Mouse (Mus musculus) myocyte (in vitro differentiated cells): ENCODE results near the gene Meis1.

Experiments used
- CEBPB ChIP-seq: IDR thresholded peaks from 2 replicates; pipeline ENCODE4 v1.6.1; 2011; ENCODE audit warnings: mild to moderate bottlenecking, moderate library complexity; ENCODE audit not compliant: poor library complexity, insufficient read depth, severe bottlenecking
- E2F4 ChIP-seq: IDR thresholded peaks from one replicate; pipeline ENCODE4 v1.6.1; 2011; ENCODE audit warnings: mild to moderate bottlenecking, control low read depth, moderate library complexity; ENCODE audit not compliant: insufficient read depth
- MAX ChIP-seq: IDR thresholded peaks from one replicate; pipeline ENCODE4 v1.6.1; 2011; ENCODE audit warnings: low read depth, mild to moderate bottlenecking, control low read depth
- MYOD1 ChIP-seq, 3 experiments: IDR thresholded peaks; one replicate each; pipeline ENCODE4 v1.6.1; 2011; ENCODE audit warnings: control low read depth in 2 of 3, low read depth in 2 of 3, mild to moderate bottlenecking in 2 of 3, moderate library complexity in 1 of 3; ENCODE audit not compliant: insufficient read length in 2 of 3, control insufficient read depth in 1 of 3
- MYOG ChIP-seq, 3 experiments: IDR thresholded peaks; one replicate each; pipeline ENCODE4 v1.6.1; 2011; ENCODE audit warnings: control low read depth in 2 of 3, low read depth in 2 of 3, mild to moderate bottlenecking in 2 of 3; ENCODE audit not compliant: insufficient read length in 2 of 3, control insufficient read depth in 1 of 3, insufficient read depth in 1 of 3
- POLR2A ChIP-seq: IDR thresholded peaks from one replicate; pipeline ENCODE4 v1.6.1; 2011; ENCODE audit warnings: low read depth, mild to moderate bottlenecking, control low read depth, moderate library complexity; ENCODE audit not compliant: insufficient read length
- POLR2AphosphoS2 ChIP-seq: IDR thresholded peaks from one replicate; pipeline ENCODE4 v1.6.1; 2011; ENCODE audit warnings: low read depth, control low read depth; ENCODE audit not compliant: insufficient read length
- REST ChIP-seq: IDR thresholded peaks from one replicate; pipeline ENCODE4 v1.6.1; 2011; ENCODE audit warnings: mild to moderate bottlenecking, control low read depth, moderate library complexity; ENCODE audit not compliant: insufficient read depth, insufficient read length
- SRF ChIP-seq: IDR thresholded peaks from one replicate; pipeline ENCODE4 v1.6.1; 2011; ENCODE audit warnings: low read depth; ENCODE audit not compliant: control insufficient read depth, insufficient read length
- TCF12 ChIP-seq: IDR thresholded peaks from one replicate; pipeline ENCODE4 v1.6.1; 2011; ENCODE audit warnings: mild to moderate bottlenecking, control low read depth; ENCODE audit not compliant: poor library complexity, insufficient read depth, severe bottlenecking
- TCF3 ChIP-seq: IDR thresholded peaks from one replicate; pipeline ENCODE4 v1.6.1; 2011; ENCODE audit warnings: low read depth, control low read depth; ENCODE audit not compliant: insufficient read length
- USF1 ChIP-seq: IDR thresholded peaks from one replicate; pipeline ENCODE4 v1.6.1; 2011; ENCODE audit warnings: low read depth, mild to moderate bottlenecking, control low read depth, moderate library complexity

DNA sequence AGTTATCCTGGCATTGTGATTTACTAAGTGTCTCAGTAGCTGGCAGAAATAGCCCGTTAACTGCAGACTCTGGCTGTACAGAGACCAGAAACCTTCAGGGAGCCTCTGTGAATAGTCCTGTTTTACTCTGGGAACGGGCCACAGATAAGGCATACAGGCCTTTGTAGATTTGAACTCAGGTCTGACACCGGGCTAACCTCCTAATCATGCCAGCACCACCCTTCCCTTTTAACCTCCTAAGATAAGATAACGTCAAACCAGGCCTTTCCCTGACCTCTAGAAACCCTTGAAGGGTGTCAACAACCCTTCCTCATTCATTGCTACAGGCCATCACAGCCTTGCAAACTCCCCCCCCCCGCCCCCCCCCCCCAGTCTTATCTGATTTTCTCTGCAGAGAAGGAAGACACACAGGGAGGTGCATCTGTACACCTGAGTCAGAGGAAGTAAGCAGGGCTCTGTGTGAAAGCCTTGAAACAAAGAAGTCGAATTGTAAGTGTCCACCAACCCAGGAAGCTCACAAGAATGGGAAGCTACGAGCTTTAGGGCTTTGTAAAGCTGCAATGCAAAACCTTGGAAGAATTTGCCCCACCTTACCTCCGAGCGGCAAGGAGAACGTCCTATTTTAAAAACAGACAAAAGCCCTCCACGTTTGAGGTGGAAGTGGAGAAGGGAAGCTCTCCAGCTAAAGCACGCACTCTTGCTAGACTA is 61.5 kb downstream of the Meis1 start:
- TF ChIP-seq MYOG (IDR thresholded peaks at IDR 0.05; ENCODE audit: control insufficient read depth in 1 of 3, insufficient read depth in 1 of 3, insufficient read length in 2 of 3, low read depth in 2 of 3) (no peak), POLR2A (no peak), CEBPB (no peak), MAX (no peak), POLR2AphosphoS2 (no peak), TCF12 (no peak), SRF (no peak), E2F4 (no peak), USF1 (no peak), TCF3 (no peak), REST (no peak), MYOD1 (IDR thresholded peaks at IDR 0.05; ENCODE audit: control insufficient read depth in 1 of 3, insufficient read length in 2 of 3, low read depth in 2 of 3) (no peak)
